Mouse (Mus musculus): ENCODE measurements around the gene Pphln1.

DNA sequence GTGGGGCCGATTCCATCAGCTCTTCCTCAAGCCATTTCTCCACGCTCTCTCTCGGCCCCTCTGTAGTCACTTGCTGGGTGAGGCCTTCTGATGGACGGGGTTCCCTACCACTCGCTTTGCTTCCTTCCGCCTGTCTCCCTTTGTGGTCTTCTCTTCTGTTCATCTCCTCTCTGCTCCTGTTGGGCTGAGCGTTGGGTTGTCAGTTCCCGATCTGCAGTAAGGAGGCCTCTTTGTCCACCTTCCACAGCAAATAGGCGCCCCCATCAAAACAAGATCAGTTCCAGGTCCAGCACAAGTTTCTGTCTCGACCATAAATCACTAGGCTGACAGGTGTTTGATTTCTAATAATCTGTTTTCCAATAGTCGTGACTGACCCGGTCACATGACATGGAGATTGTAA is 37.8 kb downstream of the Pphln1 start:
- TF ChIP-seq TAL1 (conservative IDR thresholded peaks at IDR 0.05; ENCODE audit: low read depth, low read length) (no peak), CTCF (IDR thresholded peaks at IDR 0.05; ENCODE audit: low read depth, low read length) (no peak), POLR2AphosphoS5 (IDR thresholded peaks at IDR 0.05; ENCODE audit: insufficient replicate concordance, low read depth, low read length) (no peak), GATA1 (IDR thresholded peaks at IDR 0.05; ENCODE audit: borderline replicate concordance, low read length) (no peak)

All from G1E (cell line).